Mouse (Mus musculus): ENCODE measurements around the gene Sdc1.

Sdc1 gene

GRCm38 (mm10) chr12:8827014-8827715 lies 56.0 kb downstream of the Sdc1 start:
- DNase-seq (ENCODE audit: low spot score), result no peak

GRCm38 (mm10) chr12:8829032-8829660 lies 58.0 kb downstream of the Sdc1 start:
- DNase-seq (ENCODE audit: low spot score), result no peak

DNA sequence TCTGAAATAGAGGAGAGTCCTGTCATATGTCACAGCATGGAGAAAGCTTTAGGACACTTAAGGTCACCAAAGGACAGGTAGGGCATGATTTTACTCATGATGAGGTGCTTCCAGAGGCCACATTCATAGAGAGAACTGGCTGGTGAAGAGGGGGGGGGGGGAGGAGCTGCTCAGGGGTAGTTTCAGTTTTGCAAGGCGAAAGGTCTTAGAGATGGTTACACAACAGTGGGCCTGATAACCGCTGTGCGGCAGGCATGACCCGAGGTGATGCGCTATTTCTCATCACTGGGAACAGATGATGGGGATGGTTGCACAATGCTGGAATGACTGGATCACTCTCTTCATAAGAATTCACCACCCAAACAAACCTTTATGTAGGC lies 58.5 kb downstream of the Sdc1 start:
- DNase-seq (ENCODE audit: low spot score), result no peak

DNA sequence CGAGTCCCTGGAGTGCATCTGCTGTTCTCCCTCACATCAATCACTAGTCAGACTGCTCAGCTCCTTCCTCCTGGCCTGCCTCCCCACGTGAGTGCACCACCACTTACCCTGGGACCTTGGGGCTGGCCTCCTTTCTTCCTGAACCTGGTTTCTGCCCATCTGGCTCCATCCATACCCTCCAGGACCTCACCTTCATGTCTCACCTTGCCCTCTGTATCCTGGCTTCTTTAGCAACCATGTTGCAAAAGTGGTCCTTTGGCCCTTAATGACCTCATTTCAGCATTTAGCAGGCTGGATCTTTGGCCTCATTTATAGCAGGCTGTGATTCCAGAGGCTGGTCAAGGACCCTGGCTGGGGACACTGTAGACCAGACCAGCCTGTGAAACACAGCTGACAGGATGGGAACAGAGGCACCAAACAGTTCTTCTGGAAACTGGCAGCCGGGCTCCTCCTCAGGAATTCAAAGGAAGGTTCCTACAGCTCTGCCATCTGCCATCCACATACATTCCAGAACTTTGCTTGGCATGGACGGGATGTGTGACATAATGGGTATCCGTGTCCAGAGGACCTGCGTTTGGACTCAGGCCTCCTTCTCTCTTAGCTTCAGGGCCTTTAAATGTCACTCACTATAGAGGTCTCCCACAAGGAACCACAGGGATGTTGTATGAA lies 60.0 kb downstream of the Sdc1 start:
- no peak for DNase-seq (ENCODE audit: low spot score)

GRCm38 (mm10) chr12:8831710-8832109 lies 60.6 kb downstream of the Sdc1 start:
- DNase-seq (ENCODE audit: low spot score), result no peak

DNA sequence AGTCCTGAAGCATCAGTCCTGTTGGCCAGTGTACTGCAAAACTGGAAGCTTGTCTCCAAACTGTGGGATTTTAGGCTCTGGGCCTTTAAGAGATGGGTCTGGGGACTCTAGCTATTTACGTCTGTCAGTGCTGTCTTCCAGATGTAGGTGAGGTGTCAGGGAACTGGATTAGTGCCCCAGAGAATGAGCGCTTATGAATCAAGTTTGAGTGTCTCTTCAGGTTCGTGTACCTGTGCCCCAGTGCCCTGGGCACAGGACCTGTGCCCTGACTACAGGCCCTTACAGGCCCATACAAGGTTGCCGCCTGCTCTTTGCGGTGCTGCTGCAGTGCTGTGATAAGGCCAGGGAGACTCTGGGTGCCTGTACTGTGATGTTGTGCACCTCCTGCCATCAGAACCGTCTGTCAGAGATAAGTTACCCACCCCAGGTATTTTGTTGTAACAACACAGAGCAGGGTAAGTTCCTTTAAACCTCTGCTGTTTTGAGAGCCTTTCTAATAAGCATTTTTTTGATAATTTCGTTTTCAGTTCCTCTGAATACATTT lies 69.7 kb downstream of the Sdc1 start:
- no peak for DNase-seq (ENCODE audit: low spot score)

- DNase-seq (ENCODE audit: low spot score), result no peak
Measured at GRCm38 (mm10) chr12:8842725-8843124, 71.6 kb downstream of the Sdc1 start.

Measured in embryo, embryonic 10 days (tissue).